Mouse (Mus musculus) limb, embryonic 12.5 days (tissue): ENCODE data around the gene Catsper1. TPM values are rescaled to one million over a fixed set of nuclear protein-coding genes. Genes with fewer than 3 reads are reported as not detected.
A peak's percentile ranks its signal among the peaks of the same experiment; 100 is the strongest.

Experiments used
- ATAC-seq: fragments of 200-750 bp; cut with Nextera tagmentation; 2 replicates; pipeline ENCODE4 v1.8.0; 2017; ENCODE audit warnings: low read depth, moderate TSS enrichment; ENCODE audit not compliant: insufficient number of reproducible peaks, insufficient read depth, low FRiP score, low TSS enrichment
- H3K27ac ChIP-seq: fragments of 300-500 bp; sonication (generic); 2 replicates; pipeline ENCODE4 v1.5.1; 2016; ENCODE audit warnings: mild to moderate bottlenecking, moderate library complexity
- H3K27me3 ChIP-seq: fragments of 300-500 bp; sonication (generic); 2 replicates; pipeline ENCODE4 v1.6.1; 2016; ENCODE audit warnings: mild to moderate bottlenecking, moderate library complexity
- H3K36me3 ChIP-seq: fragments of 300-500 bp; sonication (generic); 2 replicates; pipeline ENCODE4 v1.6.1; 2016; ENCODE audit warnings: mild to moderate bottlenecking, moderate library complexity
- H3K4me1 ChIP-seq: fragments of 300-500 bp; sonication (generic); replicated peaks from 2 replicates; pipeline ENCODE4 v1.6.1; 2016
- H3K4me2 ChIP-seq: fragments of 300-500 bp; sonication (generic); 2 replicates; pipeline ENCODE4 v1.6.1; 2016; ENCODE audit warnings: mild to moderate bottlenecking, moderate library complexity
- H3K4me3 ChIP-seq: fragments of 300-500 bp; sonication (generic); replicated peaks from 2 replicates; pipeline ENCODE4 v1.5.1; 2016; ENCODE audit warnings: mild to moderate bottlenecking
- H3K9ac ChIP-seq: fragments of 300-500 bp; sonication (generic); replicated peaks from 2 replicates; pipeline ENCODE4 v1.6.1; 2016; ENCODE audit warnings: mild to moderate bottlenecking, moderate library complexity
- H3K9me3 ChIP-seq: fragments of 300-500 bp; sonication (generic); 2 replicates; pipeline ENCODE4 v1.6.1; 2016; ENCODE audit warnings: mild to moderate bottlenecking, moderate library complexity
- WGBS: fragments of 180-500 bp; shearing (Covaris S2); methylation state at CpG from one replicate; pipeline ENCODE4 v1.1.7; 2016; 5-methylcytosine and 5-hydroxymethylcytosine counted together
- polyA plus RNA-seq: library from polyadenylated mRNA; unstranded; fragments of >200 nt; fragmentation: Nextera tagmentation; extraction: Ambion mirVana; gene quantifications from 2 replicates; pipeline ENCODE4 v1.2.1, GENCODE M21; 2016

Gene Catsper1
- polyA plus RNA-seq, 1 experiment from 2014 or later = not detected

DNA sequence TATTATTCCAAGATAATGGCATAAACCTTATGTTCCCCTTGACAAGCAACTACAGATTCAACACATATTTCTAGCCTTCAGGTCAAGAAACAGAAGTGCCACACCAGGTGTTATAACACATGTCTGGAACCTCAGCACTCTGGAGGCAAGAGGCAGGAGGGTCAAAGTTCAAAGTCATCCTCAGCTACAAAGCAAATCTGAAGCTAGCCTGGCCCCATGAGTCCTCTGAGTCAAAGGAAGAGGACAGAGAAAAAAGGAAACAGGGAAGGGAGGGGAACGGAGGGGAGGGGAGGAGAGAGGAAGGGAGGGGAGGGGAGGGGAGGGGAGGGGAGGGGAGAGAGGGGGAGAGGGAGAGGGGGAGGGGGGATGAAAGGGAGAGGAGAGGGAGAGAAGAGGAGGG lies 20.5 kb downstream of the Catsper1 start:
- ATAC-seq = no peak
- H3K9ac ChIP-seq = no peak overlapping the region
- WGBS = no CpG with 5 or more reads among the region's 1 CpGs
- H3K27ac ChIP-seq = no peak overlapping the region
- H3K4me2 ChIP-seq = no peak overlapping the region
- no peaks in the 10 kb centered on the region for H3K4me1 ChIP-seq
- H3K36me3 ChIP-seq = no peaks in the 10 kb centered on the region
- H3K9me3 ChIP-seq = no peaks in the 10 kb centered on the region
- H3K27me3 ChIP-seq = no peaks in the 10 kb centered on the region
- no peak overlapping the region for H3K4me3 ChIP-seq

GRCm38 (mm10) chr19:5362186-5362585 lies 26.6 kb downstream of the Catsper1 start:
- Histone ChIP-seq H3K27ac (no peak overlapping the region), H3K9ac (no peak overlapping the region), H3K4me2 (no peak overlapping the region), H3K4me3 (no peak overlapping the region), H3K36me3 (peaks cover 26% of the 10 kb centered on the region), H3K4me1 (peaks cover 4% of the 10 kb centered on the region), H3K27me3 (no peaks in the 10 kb centered on the region), H3K9me3 (no peaks in the 10 kb centered on the region)
- 81% methylated on average over 2 of the region's 2 CpGs for WGBS
- ATAC-seq = no peak

- H3K27ac ChIP-seq = no peak overlapping the region
- ATAC-seq = no peak
- no peak overlapping the region for H3K9ac ChIP-seq
- H3K4me2 ChIP-seq = no peak overlapping the region
- H3K36me3 ChIP-seq = peaks cover 37% of the 10 kb centered on the region
- peaks cover 17% of the 10 kb centered on the region for H3K4me1 ChIP-seq
- H3K27me3 ChIP-seq = no peaks in the 10 kb centered on the region
- no peaks in the 10 kb centered on the region for H3K9me3 ChIP-seq
- H3K4me3 ChIP-seq = no peak overlapping the region
- WGBS = 99% methylated on average over 2 of the region's 2 CpGs
Observed at GRCm38 (mm10) chr19:5364124-5364523, 28.6 kb downstream of the Catsper1 start.

GRCm38 (mm10) chr19:5365751-5366150 lies 30.2 kb downstream of the Catsper1 start:
- Histone ChIP-seq H3K27ac (no peak overlapping the region), H3K9ac (peak overlapping the region; percentile 90), H3K4me2 (peak overlapping the region; percentile 67), H3K36me3 (peaks cover 53% of the 10 kb centered on the region), H3K4me1 (peaks cover 17% of the 10 kb centered on the region), H3K9me3 (no peaks in the 10 kb centered on the region), H3K27me3 (no peaks in the 10 kb centered on the region), H3K4me3 (peak overlapping the region; percentile 98)
- 21% methylated on average over 11 of the region's 11 CpGs for WGBS
- no peak for ATAC-seq

DNA sequence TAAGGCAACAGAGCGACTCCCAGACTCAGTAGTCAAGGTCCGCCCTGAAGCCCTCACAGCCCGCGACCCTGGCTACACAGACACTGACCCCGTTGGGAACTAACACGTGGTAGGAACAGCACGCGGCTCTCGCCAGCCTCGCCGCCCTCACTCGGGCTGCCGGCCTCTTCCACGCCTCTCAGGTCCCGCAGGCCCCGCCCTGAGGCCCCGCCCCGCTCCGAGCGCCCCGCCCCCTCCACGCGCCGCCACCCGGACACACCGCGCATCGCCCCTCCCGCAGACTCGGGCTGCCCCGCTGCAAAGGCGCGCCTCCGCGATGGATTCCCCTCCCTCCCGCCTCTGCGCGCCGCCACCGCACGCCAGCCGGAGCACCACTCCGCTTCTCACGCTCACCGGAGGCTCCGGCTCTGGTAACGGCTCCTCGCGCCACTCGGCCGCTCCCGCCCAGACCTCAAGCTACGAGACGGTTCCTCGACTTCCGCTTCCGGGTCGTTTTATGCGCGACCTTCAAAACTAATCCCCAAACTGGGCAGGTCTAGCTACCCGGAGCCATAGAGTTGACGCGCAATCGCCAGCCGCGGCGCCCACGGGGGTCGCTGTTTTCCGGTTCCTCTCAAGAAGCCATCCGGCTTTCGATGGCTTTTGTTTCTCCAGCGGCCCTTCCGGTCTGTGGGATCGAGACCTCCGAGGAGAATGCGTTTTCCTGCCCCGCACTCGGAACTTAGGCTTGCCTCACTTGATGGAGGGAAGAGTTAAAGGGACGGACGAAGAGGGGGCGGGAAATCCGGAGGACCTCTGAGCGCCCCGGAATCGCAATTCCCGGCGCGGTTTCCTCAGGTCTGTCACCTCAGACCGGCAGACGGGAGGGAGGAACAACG lies 30.9 kb downstream of the Catsper1 start, which contains the start of gene Eif1ad:
Eif1ad (plus strand) TSS at position 567 of the 878 bp plus-strand sequence.
- H3K36me3 ChIP-seq = peaks cover 58% of the 10 kb centered on the region
- peak within 1 kb of the TSS; percentile 67 for H3K4me2 ChIP-seq
- no peaks in the 10 kb centered on the region for H3K27me3 ChIP-seq
- peak within 1 kb of the TSS; percentile 98 for H3K4me3 ChIP-seq
- H3K9ac ChIP-seq = peak within 1 kb of the TSS; percentile 90
- peak; percentile 92 for ATAC-seq
- no peaks in the 10 kb centered on the region for H3K9me3 ChIP-seq
- H3K27ac ChIP-seq = peak within 1 kb of the TSS; percentile 96
- under 1% methylated on average over 82 of the region's 92 CpGs for WGBS
- H3K4me1 ChIP-seq = peaks cover 17% of the 10 kb centered on the region

DNA sequence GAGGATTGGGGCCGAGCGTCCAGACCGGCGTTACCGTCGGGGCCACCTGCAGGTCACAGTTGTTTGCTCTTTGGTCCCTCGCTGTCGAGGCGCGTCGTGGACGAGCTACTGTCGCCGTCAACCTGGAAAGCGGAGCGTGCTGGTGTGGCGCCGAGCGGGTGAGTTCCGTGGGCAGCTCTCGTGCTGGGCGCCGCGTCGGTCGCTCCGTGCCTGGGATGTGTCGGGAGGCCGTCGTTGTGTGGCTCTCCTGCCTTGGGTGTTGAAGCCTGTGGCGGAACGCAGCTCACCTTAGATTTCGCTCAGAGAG lies 31.5 kb downstream of the Catsper1 start, which contains the start of gene Banf1:
Banf1 (minus strand) TSS at position 116 of the 307 bp plus-strand sequence.
- peak within 1 kb of the TSS; percentile 90 for H3K9ac ChIP-seq

DNA sequence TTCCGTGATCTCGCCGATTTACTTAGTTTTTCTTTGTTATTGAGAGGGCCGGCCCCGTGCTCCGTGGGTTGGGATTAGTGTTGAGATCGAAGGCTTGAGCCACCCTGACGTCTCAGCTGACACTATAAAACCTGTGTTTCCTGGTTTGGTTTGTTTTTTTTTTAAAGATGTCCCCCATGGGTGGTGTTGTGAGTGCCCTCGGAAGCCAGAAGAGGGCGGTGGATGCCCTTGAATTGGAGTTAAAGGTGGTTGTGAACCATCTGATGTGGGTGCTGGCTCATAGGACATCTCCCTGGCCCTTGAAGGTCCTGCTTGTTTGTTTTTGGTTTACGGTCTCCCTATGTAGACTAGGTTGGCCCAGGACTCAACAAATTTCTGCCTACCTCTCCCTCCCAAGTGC lies 31.9 kb downstream of the Catsper1 start:
- Histone ChIP-seq H3K27ac (peak overlapping the region; percentile 96), H3K36me3 (peaks cover 69% of the 10 kb centered on the region), H3K4me1 (peaks cover 17% of the 10 kb centered on the region), H3K9ac (peak overlapping the region; percentile 90), H3K4me2 (peak overlapping the region; percentile 67), H3K9me3 (no peaks in the 10 kb centered on the region), H3K4me3 (peak overlapping the region; percentile 98), H3K27me3 (no peaks in the 10 kb centered on the region)
- WGBS = 9% methylated on average over 11 of the region's 11 CpGs
- ATAC-seq = no peak

More for the DNA sequence above, 31.5 kb downstream of the Catsper1 start, which contains the start of gene Banf1:
- Histone ChIP-seq H3K27ac (peak within 1 kb of the TSS; percentile 96), H3K4me3 (peak within 1 kb of the TSS; percentile 98), H3K36me3 (peaks cover 64% of the 10 kb centered on the region), H3K4me2 (peak within 1 kb of the TSS; percentile 67), H3K9me3 (no peaks in the 10 kb centered on the region), H3K4me1 (peaks cover 17% of the 10 kb centered on the region), H3K27me3 (no peaks in the 10 kb centered on the region)
- no peak for ATAC-seq
- WGBS = under 1% methylated on average over 33 of the region's 33 CpGs

- ATAC-seq = no peak
- Histone ChIP-seq H3K36me3 (peaks cover 57% of the 10 kb centered on the region), H3K4me2 (no peak overlapping the region), H3K4me3 (no peak overlapping the region), H3K4me1 (peaks cover 13% of the 10 kb centered on the region), H3K9ac (no peak overlapping the region), H3K27me3 (no peaks in the 10 kb centered on the region), H3K27ac (no peak overlapping the region), H3K9me3 (no peaks in the 10 kb centered on the region)
- WGBS = 89% methylated on average over 3 of the region's 3 CpGs
Observed at GRCm38 (mm10) chr19:5370932-5371331, 35.4 kb downstream of the Catsper1 start.

- Histone ChIP-seq H3K36me3 (peaks cover 68% of the 10 kb centered on the region), H3K27me3 (no peaks in the 10 kb centered on the region), H3K4me2 (no peak overlapping the region), H3K4me1 (peaks cover 9% of the 10 kb centered on the region), H3K27ac (no peak overlapping the region), H3K4me3 (no peak overlapping the region), H3K9me3 (no peaks in the 10 kb centered on the region), H3K9ac (no peak overlapping the region)
- no peak for ATAC-seq
- WGBS = 89% methylated on average over 7 of the region's 7 CpGs
Observed at GRCm38 (mm10) chr19:5372724-5373123, 37.2 kb downstream of the Catsper1 start.

- H3K4me3 ChIP-seq = no peak overlapping the region
- H3K27me3 ChIP-seq = no peaks in the 10 kb centered on the region
- WGBS = 84% methylated on average over 4 of the region's 4 CpGs
- no peak overlapping the region for H3K27ac ChIP-seq
- H3K4me1 ChIP-seq = no peaks in the 10 kb centered on the region
- no peak for ATAC-seq
- no peaks in the 10 kb centered on the region for H3K9me3 ChIP-seq
- no peak overlapping the region for H3K4me2 ChIP-seq
- H3K36me3 ChIP-seq = peaks cover 71% of the 10 kb centered on the region
- no peak overlapping the region for H3K9ac ChIP-seq
Observed at GRCm38 (mm10) chr19:5374177-5374576, 38.6 kb downstream of the Catsper1 start.

DNA sequence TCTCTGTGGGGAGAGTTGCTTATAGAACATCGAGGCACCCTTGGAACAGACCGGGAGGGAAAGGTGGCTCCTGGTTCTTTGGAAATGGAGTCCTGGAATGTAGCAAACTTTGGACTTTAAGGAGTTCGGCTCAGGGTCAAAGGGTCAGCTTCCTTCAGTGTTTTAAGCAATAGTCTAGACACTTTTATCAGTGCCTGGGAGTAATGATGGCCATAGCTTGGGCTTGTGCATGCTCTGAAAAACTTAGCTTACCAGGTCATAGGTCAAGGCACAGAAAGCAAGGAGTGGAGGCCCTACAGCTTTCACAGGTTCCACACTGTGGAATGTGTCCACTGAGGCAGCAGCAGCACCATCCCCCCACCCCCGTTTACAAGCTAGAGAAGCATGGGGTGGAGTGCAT lies 39.2 kb downstream of the Catsper1 start:
- Histone ChIP-seq H3K9me3 (no peaks in the 10 kb centered on the region), H3K27me3 (no peaks in the 10 kb centered on the region), H3K4me2 (no peak overlapping the region), H3K27ac (no peak overlapping the region), H3K4me3 (no peak overlapping the region), H3K36me3 (peaks cover 71% of the 10 kb centered on the region), H3K4me1 (no peaks in the 10 kb centered on the region), H3K9ac (no peak overlapping the region)
- no peak for ATAC-seq
- WGBS = 71% methylated on average over 4 of the region's 4 CpGs
